Mouse (Mus musculus) layer of hippocampus, adult 2 months (tissue): ENCODE data around the gene Apon. TPM values are rescaled to one million over a fixed set of nuclear protein-coding genes. Genes with fewer than 3 reads are reported as not detected.
"Not testable (repeated sequence)": the region's sequence is repeated elsewhere in the genome, so short reads cannot be mapped to it uniquely, and the experiment has no call there.

Experiments
- DNase-seq, 2 experiments: peaks; one replicate each; pipeline ENCODE4 v3.0.0; 2022; ENCODE audit warnings: low spot score in 2 of 2
- H3K27ac ChIP-seq: fragments of 200-600 bp; 2 replicates; pipeline ENCODE4 v1.8.1; 2022
- H3K4me3 ChIP-seq: fragments of 200-600 bp; 2 replicates; pipeline ENCODE4 v1.8.1; 2022; ENCODE audit warnings: mild to moderate bottlenecking
- CTCF ChIP-seq: fragments of 200-600 bp; conservative IDR thresholded peaks from 2 replicates; pipeline ENCODE4 v1.8.1; 2022; ENCODE audit warnings: antibody characterized with exemption, mild to moderate bottlenecking, moderate library complexity
- long read RNA-seq, 2 experiments: library from polyadenylated mRNA; stranded (forward); transcript quantifications; one replicate each; pipeline ENCODE4 v2.0.0; 2021; ENCODE audit warnings: borderline mapping rate in 2 of 2
- total RNA-seq, 2 experiments: library from RNA; stranded (reverse); gene quantifications; 2 replicates each; pipeline ENCODE4 v1.2.3; 2021

The Apon gene
- not detected for total RNA-seq
- long read RNA-seq, experiment 1, result 0 reads
- long read RNA-seq, experiment 2, result 0 reads

DNA sequence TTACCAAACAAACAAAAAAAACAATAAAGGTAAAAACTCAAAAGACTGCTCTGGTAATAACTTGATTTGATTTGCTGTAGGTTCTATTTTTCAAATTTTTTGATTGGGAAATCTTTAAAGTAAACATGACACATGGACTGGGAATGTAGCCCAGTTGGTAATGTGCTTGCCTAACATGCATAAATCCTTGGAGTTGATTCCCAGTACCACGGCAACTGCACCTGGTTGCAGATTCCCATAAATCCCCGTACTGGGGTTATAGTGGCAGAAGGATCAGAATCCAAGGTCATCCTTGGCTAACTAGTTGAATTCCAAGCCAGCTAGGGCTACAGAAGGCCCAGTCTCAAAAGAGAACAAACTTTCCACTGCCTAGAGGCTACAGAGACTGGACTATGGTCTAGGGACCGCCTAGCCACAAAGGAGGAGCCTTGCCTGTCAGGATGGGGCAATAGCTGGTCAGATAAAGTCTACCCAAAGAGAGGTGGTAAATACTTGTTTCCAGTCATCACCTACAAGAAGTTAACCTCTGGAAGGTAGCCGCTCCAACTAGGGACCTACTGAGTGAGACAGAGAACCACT lies at the start of gene Apon:
Gene Apon (plus strand): TSS at position 420 of the 579 bp plus-strand sequence.
- Histone ChIP-seq H3K27ac (no peak within 1 kb of the TSS), H3K4me3 (no peak within 1 kb of the TSS)
- TF ChIP-seq CTCF, result no peak
- no peak for DNase-seq

DNA sequence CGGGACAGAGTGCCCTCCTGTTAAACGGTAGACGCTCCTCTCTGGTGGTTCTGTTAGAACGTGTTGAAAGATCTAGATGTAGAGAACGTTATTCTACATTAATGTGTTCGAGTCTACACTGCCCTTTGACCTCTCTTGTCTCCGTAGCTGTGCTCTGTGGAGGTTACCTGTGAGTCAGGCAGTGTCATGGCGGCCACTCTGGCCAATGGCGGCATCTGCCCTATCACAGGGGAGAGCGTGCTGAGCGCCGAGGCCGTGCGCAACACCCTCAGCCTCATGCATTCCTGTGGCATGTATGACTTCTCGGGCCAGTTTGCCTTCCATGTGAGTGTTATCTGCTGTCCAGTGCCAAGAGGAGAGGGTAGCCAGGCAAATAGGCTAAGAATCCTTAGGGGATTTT lies 49.0 kb upstream of the Apon start:
- Histone ChIP-seq H3K27ac (no peak overlapping the region), H3K4me3 (no peak overlapping the region)
- no peak for DNase-seq
- TF ChIP-seq CTCF, result no peak

DNA sequence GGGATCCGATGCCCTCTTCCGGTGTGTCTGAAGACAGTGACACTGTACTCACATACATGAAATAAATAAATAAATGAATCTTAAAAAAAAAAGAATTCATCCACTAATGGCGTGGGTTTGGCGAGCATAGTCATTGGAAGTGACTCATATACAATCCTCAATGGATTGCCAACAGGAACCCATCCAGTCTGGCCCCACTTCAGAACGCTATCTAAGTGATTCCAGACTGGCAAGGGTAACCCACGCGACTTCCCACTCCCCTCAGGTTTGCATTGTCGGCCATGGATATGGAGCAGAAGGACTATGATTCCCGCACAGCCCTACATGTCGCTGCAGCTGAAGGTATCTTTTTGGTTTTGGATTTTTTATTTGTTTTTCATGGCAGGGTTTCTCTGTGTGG lies 45.6 kb upstream of the Apon start:
- Histone ChIP-seq H3K4me3 (no peak overlapping the region), H3K27ac (no peak overlapping the region)
- TF ChIP-seq CTCF, result no peak
- no peak for DNase-seq

DNA sequence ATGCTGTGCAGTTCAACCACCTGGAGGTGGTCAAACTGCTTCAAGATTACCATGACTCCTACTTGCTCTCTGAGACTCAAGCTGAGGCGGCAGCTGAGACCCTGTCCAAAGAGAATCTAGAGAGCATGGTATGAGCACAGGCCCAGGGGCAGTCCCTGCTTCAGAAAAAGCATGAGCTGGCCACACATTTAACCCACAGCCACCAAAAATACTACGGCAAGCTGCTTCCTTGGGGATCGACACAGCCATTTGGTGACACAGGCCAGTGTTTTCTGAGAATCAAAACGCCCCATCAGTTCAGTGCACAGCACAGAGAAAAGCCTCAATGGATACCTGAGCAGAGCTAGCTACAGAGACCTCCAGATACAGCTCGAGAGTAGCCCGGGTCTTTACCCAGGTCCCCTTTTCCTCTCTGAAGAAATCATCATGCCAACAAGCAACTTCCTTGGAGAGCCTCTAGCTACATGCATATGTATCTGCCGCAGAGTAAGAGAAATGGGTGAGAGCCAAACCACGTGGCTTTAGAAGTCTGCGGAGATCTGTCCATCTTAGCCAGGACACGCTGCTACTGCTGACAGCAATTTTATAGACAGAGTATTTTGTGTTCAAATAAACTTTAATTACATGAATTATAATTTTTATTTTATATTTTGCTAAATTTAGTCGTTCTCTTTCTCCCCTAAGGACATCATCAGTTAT lies 44.4 kb upstream of the Apon start:
- TF ChIP-seq CTCF, result no peak

DNA sequence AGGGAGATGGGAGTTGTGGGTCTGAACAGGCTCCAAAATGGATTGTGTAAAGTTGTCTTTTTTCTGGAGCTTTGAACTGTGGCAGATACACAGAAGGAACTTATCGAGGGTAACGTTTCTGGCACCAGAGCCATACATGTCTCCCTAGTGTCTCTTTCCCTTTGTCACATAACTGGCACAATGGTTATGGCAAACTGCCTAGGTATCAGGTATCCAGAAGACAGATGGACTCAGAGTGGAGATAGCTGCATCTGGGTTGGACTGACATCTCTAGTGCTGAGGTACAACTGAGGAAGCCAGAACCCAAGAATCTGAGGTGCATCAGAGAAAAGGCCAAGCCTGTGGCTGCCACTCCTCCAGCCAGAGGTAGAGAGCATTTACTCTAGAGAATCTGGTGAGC lies 43.8 kb upstream of the Apon start:
- no peak overlapping the region for H3K4me3 ChIP-seq
- no peak for DNase-seq
- no peak for TF ChIP-seq CTCF
- H3K27ac ChIP-seq, result no peak overlapping the region

More for the DNA sequence above, 44.4 kb upstream of the Apon start:
- Histone ChIP-seq H3K4me3 (no peak overlapping the region), H3K27ac (no peak overlapping the region)
- DNase-seq, result no peak

DNA sequence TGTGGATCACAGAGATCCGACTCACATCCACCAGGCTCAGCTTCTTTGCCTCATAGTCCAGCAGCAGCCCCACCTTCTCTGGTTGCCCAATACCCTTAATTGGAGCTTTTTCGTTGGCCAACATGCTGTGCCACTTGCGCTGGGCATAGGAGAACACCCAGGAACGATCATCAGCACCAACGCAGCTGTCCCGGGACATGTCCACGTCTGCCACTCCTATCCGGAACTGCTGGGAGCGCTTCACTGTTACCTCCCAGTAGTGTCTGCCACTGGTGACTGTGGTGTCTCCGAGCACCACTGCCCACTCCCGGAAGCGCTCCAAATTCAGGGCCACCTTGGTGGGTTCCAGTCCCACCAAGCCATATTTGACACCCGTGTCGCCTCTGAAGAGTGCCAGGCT lies 42.9 kb upstream of the Apon start:
- no peak for DNase-seq
- peak overlapping the region; percentile 81 for H3K4me3 ChIP-seq
- peak overlapping the region; percentile 81; the same call in 1 of the 2 replicates for H3K27ac ChIP-seq
- no peak for TF ChIP-seq CTCF

DNA sequence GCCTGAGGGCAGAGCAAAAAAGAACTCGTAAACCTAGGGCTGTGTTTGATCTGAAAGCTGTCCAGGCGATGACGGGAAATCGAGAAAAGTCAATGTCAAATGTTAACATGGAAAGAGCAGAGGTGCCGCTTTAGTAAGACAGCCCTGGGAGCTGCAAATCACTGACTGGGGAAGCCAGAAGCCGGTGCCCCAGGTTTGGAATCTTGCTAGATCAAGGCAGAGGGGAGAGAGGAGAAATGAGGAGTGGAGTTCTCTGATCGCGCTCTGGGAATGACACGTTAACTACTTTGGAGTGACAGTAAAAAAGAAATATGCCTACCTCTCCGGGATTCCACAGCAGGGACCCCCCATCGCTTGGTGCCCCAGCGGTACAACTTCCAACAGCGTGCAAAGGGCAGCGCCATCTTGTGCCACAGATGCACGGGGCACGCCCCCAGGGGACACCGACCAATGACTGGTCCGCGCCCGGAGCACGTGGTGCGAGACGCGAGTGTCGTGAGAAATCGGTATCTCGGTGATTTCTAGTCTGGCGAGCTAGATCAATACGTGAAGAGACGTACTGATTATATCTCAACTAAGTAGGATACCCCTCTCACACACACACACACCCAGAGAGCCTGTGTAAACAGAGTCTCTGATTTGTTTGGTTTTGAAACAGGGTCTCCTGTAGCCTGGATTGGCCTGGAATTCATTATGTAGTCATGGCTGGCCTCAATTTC lies 42.3 kb upstream of the Apon start, which contains the start of gene Spryd4:
Gene Spryd4 (minus strand): TSS at position 418 of the 719 bp plus-strand sequence.
- Histone ChIP-seq H3K27ac (peak within 1 kb of the TSS; percentile 81), H3K4me3 (peak within 1 kb of the TSS; percentile 81)
- TF ChIP-seq CTCF, result peak; percentile 53

DNA sequence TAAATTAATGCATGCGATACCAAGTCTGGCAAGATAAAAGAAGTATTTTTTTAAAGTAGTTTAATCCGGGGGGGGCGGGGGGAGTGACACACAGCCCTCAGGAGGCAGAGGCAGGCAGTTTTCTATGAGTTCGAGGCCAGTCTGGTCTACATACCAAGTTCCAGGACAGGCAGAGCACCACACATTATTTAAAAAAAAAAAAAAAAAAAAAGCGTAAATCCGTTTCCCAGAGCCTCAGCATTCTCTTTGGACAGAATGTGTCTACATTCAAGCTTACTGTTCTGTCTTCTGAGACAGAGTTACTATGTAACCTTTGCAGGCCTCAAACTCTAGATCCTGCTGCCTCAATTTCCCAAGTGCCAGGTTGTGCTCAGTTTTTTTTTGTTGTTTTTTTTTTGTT lies 41.7 kb upstream of the Apon start:
- Histone ChIP-seq H3K4me3 (peak overlapping the region; percentile 81), H3K27ac (peak overlapping the region; percentile 81)
- DNase-seq, result no peak
- TF ChIP-seq CTCF, result no peak

More for the DNA sequence above, 42.3 kb upstream of the Apon start, which contains the start of gene Spryd4:
- peak; percentile 89 to 91 for DNase-seq

DNA sequence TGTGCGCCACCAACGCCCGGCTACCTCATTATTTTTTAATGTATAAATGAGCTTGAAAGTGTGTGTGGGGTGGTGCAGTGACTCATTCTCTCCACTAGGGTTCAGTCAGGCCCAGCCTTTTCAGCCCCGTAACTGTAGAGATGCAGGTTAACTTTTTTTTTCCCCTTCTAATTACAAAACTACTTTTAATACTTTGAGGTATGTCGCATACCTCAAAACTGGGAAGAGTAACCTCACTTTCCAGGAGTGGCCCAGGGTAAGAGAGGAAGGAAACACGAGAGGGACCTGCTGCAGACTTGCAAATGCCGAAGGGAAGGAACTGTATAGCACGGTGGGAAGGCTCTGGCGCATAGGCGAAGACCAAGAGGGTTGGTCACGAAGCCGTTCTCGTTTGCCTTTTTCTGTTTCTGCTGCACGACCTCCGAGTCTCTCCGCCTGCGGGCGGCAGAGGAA lies 41.0 kb upstream of the Apon start:
- no peak overlapping the region for H3K27ac ChIP-seq
- peak; percentile 83 for TF ChIP-seq CTCF
- peak overlapping the region; percentile 49 for H3K4me3 ChIP-seq
- peak; percentile 48 to 58 for DNase-seq

DNA sequence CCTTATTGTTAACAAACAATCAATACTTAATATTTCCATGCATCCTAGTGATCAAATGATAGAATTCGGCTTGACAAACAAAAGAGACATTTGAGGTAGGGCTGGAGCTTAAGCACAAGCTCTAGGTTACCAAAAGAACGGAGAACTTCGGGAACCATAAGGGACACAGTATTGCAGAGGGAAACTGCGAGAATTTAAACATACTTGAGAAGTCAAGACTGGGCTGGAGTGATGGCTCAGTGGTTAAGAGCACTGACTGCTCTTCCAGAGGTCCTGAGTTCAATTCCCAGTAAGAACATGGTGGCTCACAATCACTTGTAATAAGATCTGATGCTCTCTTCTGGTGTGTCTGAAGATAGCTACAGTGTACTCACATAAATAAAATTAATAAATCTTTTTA lies 39.8 kb upstream of the Apon start:
- not testable (repeated sequence) for DNase-seq, H3K27ac ChIP-seq, H3K4me3 ChIP-seq

DNA sequence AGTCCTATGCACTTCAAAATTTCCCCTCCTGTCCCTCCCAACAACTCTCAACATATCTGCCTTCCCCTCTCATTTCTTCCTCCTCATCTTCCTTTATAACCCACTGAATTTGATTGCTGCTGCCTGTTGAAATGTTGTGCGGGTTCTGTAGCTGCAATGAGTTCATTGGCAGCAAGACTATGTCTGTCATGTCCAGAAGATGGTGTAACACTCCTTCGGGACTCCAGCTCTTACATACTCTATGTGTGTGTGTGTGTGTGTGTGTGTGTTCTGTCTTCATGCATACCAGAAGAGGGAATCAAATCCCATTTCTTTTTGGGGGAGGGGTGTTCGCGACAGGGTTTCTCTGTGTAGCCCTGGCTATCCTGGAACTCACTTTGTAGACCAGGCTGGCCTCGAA lies 38.9 kb upstream of the Apon start:
- H3K4me3 ChIP-seq, result no peak overlapping the region
- TF ChIP-seq CTCF, result no peak
- H3K27ac ChIP-seq, result no peak overlapping the region
- DNase-seq, result no peak

DNA sequence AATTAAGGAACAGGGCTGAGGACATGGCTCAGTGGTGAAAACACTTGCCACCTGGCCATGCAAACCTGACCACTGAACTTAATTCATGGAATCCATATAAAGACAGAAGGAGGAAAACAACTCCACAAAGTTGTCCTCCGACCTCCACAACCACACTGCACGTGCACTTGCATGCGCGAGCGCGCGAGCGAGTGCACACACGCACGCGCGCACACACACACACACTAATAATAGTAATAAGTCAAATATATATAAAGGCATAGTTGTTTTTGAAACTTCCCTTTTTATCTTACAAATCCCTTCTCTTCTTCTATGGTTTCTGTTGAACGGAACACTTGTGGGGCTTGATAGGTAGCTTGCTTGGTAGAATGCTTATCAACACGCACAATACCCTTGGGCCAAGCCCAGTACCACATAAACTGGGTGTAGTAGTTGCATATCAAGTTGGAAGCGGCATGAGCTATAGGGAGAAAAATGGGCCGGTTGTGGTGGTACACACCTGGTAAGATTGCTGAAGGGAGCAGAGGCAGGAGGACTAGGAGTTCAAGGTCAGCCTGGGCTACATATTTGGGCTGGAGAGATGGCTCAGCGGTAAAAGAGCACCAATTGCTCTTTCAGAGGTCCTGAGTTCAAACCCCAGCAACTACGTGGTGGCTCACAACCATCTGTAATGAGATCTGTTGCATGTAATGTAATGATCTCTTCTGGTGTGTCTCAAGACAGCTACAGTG lies 35.3 kb upstream of the Apon start:
- no peak for TF ChIP-seq CTCF
- H3K27ac ChIP-seq, result no peak overlapping the region
- no peak for DNase-seq
- no peak overlapping the region for H3K4me3 ChIP-seq
